Mouse (Mus musculus): Measurements from ENCODE around the gene Mast4.

Mast4 gene

GRCm38 (mm10) chr13:103316777-103317367 lies 17.4 kb downstream of the Mast4 start:
- DNase-seq (ENCODE audit: low read depth, low spot score): no peak

GRCm38 (mm10) chr13:103315113-103315708 lies 19.1 kb downstream of the Mast4 start:
- no peak for DNase-seq (ENCODE audit: low read depth, low spot score)

- no peak for DNase-seq (ENCODE audit: low read depth, low spot score)
Measured at GRCm38 (mm10) chr13:103308296-103308695, 26.0 kb downstream of the Mast4 start.

- DNase-seq (ENCODE audit: low read depth, low spot score): no peak
Measured at GRCm38 (mm10) chr13:103303826-103304225, 30.5 kb downstream of the Mast4 start.

- DNase-seq (ENCODE audit: low read depth, low spot score): no peak
Measured at GRCm38 (mm10) chr13:103302508-103302907, 31.8 kb downstream of the Mast4 start.

GRCm38 (mm10) chr13:103302077-103302476 lies 32.2 kb downstream of the Mast4 start:
- DNase-seq (ENCODE audit: low read depth, low spot score): no peak

GRCm38 (mm10) chr13:103294424-103294823 lies 39.9 kb downstream of the Mast4 start:
- DNase-seq (ENCODE audit: low read depth, low spot score): no peak

- no peak for DNase-seq (ENCODE audit: low read depth, low spot score)
Measured at GRCm38 (mm10) chr13:103293121-103293520, 41.2 kb downstream of the Mast4 start.

GRCm38 (mm10) chr13:103291098-103291497 lies 43.2 kb downstream of the Mast4 start:
- DNase-seq (ENCODE audit: low read depth, low spot score): no peak

GRCm38 (mm10) chr13:103285821-103286220 lies 48.5 kb downstream of the Mast4 start:
- no peak for DNase-seq (ENCODE audit: low read depth, low spot score)

GRCm38 (mm10) chr13:103285036-103285435 lies 49.3 kb downstream of the Mast4 start:
- DNase-seq (ENCODE audit: low read depth, low spot score): no peak

GRCm38 (mm10) chr13:103270856-103271391 lies 63.4 kb downstream of the Mast4 start:
- DNase-seq (ENCODE audit: low read depth, low spot score): no peak

- no peak for DNase-seq (ENCODE audit: low read depth, low spot score)
Measured at GRCm38 (mm10) chr13:103262707-103263106, 71.6 kb downstream of the Mast4 start.

GRCm38 (mm10) chr13:103262061-103262460 lies 72.2 kb downstream of the Mast4 start:
- DNase-seq (ENCODE audit: low read depth, low spot score): no peak

GRCm38 (mm10) chr13:103260414-103260813 lies 73.9 kb downstream of the Mast4 start:
- no peak for DNase-seq (ENCODE audit: low read depth, low spot score)

GRCm38 (mm10) chr13:103258106-103258505 lies 76.2 kb downstream of the Mast4 start:
- DNase-seq (ENCODE audit: low read depth, low spot score): no peak

- DNase-seq (ENCODE audit: low read depth, low spot score): no peak
Measured at GRCm38 (mm10) chr13:103254861-103255260, 79.4 kb downstream of the Mast4 start.

- no peak for DNase-seq (ENCODE audit: low read depth, low spot score)
Measured at GRCm38 (mm10) chr13:103253077-103253476, 81.2 kb downstream of the Mast4 start.

- DNase-seq (ENCODE audit: low read depth, low spot score): no peak
Measured at GRCm38 (mm10) chr13:103248102-103249054, 85.9 kb downstream of the Mast4 start.

- DNase-seq (ENCODE audit: low read depth, low spot score): no peak
Measured at GRCm38 (mm10) chr13:103246973-103247718, 87.2 kb downstream of the Mast4 start.

GRCm38 (mm10) chr13:103245431-103245830 lies 88.9 kb downstream of the Mast4 start:
- no peak for DNase-seq (ENCODE audit: low read depth, low spot score)
